Mouse (Mus musculus) forebrain, embryonic 12.5 days (tissue): ENCODE results near the gene Mfsd9. TPM values are rescaled to one million over a fixed set of nuclear protein-coding genes. Genes with fewer than 3 reads are reported as not detected.

Experiments used
- ATAC-seq: fragments of 200-750 bp; cut with Nextera tagmentation; 2 replicates; pipeline ENCODE4 v1.8.0; 2017; ENCODE audit warnings: moderate TSS enrichment; ENCODE audit not compliant: low FRiP score
- H3K27ac ChIP-seq: fragments of 300-500 bp; sonication (generic); 2 replicates; pipeline ENCODE4 v1.5.1; 2016; ENCODE audit warnings: mild to moderate bottlenecking
- H3K27me3 ChIP-seq: fragments of 300-500 bp; sonication (generic); 2 replicates; pipeline ENCODE4 v1.6.1; 2016; ENCODE audit warnings: mild to moderate bottlenecking
- H3K36me3 ChIP-seq: fragments of 300-500 bp; sonication (generic); replicated peaks from 2 replicates; pipeline ENCODE4 v1.6.1; 2016; ENCODE audit warnings: mild to moderate bottlenecking
- H3K4me1 ChIP-seq: fragments of 300-500 bp; sonication (generic); 2 replicates; pipeline ENCODE4 v1.6.1; 2016
- H3K4me2 ChIP-seq: fragments of 300-500 bp; sonication (generic); 2 replicates; pipeline ENCODE4 v1.6.1; 2016; ENCODE audit warnings: mild to moderate bottlenecking, moderate library complexity
- H3K4me3 ChIP-seq: fragments of 300-500 bp; sonication (generic); replicated peaks from 2 replicates; pipeline ENCODE4 v1.5.1; 2016; ENCODE audit warnings: mild to moderate bottlenecking
- H3K9ac ChIP-seq: fragments of 300-500 bp; sonication (generic); 2 replicates; pipeline ENCODE4 v1.6.1; 2016; ENCODE audit warnings: mild to moderate bottlenecking
- H3K9me3 ChIP-seq: fragments of 300-500 bp; sonication (generic); 2 replicates; pipeline ENCODE4 v1.6.1; 2016
- WGBS: fragments of 180-500 bp; shearing (Covaris S2); methylation state at CpG from one replicate; pipeline ENCODE4 v1.1.7; 2016; 5-methylcytosine and 5-hydroxymethylcytosine counted together
- polyA plus RNA-seq: library from polyadenylated mRNA; unstranded; fragments of >200 nt; fragmentation: Nextera tagmentation; extraction: Ambion mirVana; gene quantifications from 2 replicates; pipeline ENCODE4 v1.2.1, GENCODE M21; 2016

Gene Mfsd9
- polyA plus RNA-seq, 1 experiment from 2014 or later: 3.0 TPM

GRCm38 (mm10) chr1:40804118-40804517, 13.6 kb upstream of the Mfsd9 start:
- ATAC-seq: no peak
- H3K9me3 ChIP-seq: no peaks in the 10 kb centered on the region
- H3K4me1 ChIP-seq: no peaks in the 10 kb centered on the region
- no peak overlapping the region for H3K4me3 ChIP-seq
- H3K36me3 ChIP-seq: no peaks in the 10 kb centered on the region
- no peak overlapping the region for H3K9ac ChIP-seq
- WGBS: 91% methylated on average over 12 of the region's 12 CpGs
- H3K27ac ChIP-seq: no peak overlapping the region
- H3K27me3 ChIP-seq: no peaks in the 10 kb centered on the region
- H3K4me2 ChIP-seq: no peak overlapping the region

DNA sequence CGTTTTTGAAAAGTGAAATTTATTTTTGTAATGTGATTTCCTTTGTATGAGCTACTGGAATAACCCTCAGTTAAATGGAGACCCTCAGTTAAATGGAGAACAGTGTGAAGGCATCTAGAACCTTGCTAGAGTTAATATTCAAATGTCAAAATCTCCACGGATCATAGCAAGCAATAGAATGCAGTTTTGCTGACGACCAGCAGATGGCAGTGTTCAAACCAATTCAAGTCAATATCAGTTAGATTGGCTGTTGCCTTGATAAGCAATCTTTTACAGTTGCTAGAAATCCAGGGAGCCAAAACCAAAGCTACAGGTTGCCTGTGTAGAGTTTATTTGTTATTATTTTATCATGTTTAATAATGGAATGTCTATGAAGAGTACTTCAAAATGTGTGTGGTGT, 12.3 kb upstream of the Mfsd9 start:
- Histone ChIP-seq H3K27me3 (no peaks in the 10 kb centered on the region), H3K36me3 (no peaks in the 10 kb centered on the region), H3K4me3 (no peak overlapping the region), H3K9me3 (no peaks in the 10 kb centered on the region), H3K4me2 (no peak overlapping the region), H3K9ac (no peak overlapping the region), H3K4me1 (no peaks in the 10 kb centered on the region), H3K27ac (no peak overlapping the region)
- no peak for ATAC-seq
- WGBS: 32% methylated on average over 3 of the region's 3 CpGs

DNA sequence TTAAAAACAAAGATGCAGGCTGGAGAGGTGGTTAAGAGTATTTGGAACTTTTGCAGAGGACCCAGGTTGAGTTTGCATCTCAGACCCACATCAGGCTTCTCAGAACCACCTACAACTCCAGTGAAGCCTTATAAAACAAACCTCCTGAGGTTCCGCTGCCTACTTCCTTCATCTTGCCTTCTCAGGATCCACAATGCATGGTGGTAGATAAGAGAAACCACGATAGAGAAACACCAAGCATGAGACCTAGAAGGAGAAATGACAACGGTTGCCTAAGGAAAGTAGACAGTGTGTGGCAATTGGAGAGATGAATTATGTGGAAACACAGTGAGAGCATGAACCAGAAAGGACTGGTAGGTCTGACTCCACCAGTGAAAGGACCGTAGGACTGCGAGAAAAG, 10.4 kb upstream of the Mfsd9 start:
- no peaks in the 10 kb centered on the region for H3K27me3 ChIP-seq
- H3K4me3 ChIP-seq: no peak overlapping the region
- H3K9me3 ChIP-seq: no peaks in the 10 kb centered on the region
- H3K27ac ChIP-seq: no peak overlapping the region
- no peak for ATAC-seq
- 84% methylated on average over 5 of the region's 5 CpGs for WGBS
- no peak overlapping the region for H3K4me2 ChIP-seq
- no peaks in the 10 kb centered on the region for H3K36me3 ChIP-seq
- H3K4me1 ChIP-seq: no peaks in the 10 kb centered on the region
- no peak overlapping the region for H3K9ac ChIP-seq

DNA sequence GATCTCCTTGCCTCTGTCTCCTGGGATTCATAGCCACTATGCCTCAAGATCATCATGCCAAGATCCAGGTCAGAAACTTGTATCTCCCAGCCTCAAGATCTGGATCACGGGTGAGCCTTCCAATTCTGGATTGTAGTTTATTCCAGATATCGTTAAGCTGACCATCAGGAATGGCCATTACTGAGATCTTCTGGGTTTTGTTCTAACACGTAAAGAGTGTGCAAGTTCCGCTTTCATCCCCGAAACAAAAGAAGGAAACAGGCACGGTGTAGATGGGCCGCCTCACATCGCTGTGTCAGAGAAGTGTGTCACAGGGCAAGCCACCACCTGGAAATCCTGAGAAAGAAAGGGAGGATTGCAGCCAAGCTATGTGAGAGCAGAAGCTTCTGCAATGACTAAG, 8.6 kb upstream of the Mfsd9 start:
- 91% methylated on average over 8 of the region's 8 CpGs for WGBS
- Histone ChIP-seq H3K4me3 (no peak overlapping the region), H3K9ac (no peak overlapping the region), H3K4me2 (no peak overlapping the region), H3K36me3 (no peaks in the 10 kb centered on the region), H3K27ac (no peak overlapping the region), H3K4me1 (no peaks in the 10 kb centered on the region), H3K9me3 (no peaks in the 10 kb centered on the region), H3K27me3 (no peaks in the 10 kb centered on the region)
- ATAC-seq: no peak

- Histone ChIP-seq H3K4me3 (no peak overlapping the region), H3K36me3 (no peaks in the 10 kb centered on the region), H3K4me2 (no peak overlapping the region), H3K9me3 (no peaks in the 10 kb centered on the region), H3K27me3 (no peaks in the 10 kb centered on the region), H3K9ac (no peak overlapping the region), H3K27ac (no peak overlapping the region), H3K4me1 (no peaks in the 10 kb centered on the region)
- no peak; the same call in 1 of the 2 replicates for ATAC-seq
- 15% methylated on average over 5 of the region's 5 CpGs for WGBS
Observed at GRCm38 (mm10) chr1:40797348-40797747, 6.9 kb upstream of the Mfsd9 start.

- no peak for ATAC-seq
- no peak overlapping the region for H3K27ac ChIP-seq
- no peaks in the 10 kb centered on the region for H3K9me3 ChIP-seq
- no peak overlapping the region for H3K4me3 ChIP-seq
- no peak overlapping the region for H3K4me2 ChIP-seq
- no peaks in the 10 kb centered on the region for H3K27me3 ChIP-seq
- H3K9ac ChIP-seq: no peak overlapping the region
- no peaks in the 10 kb centered on the region for H3K36me3 ChIP-seq
- 88% methylated on average over 1 of the region's 1 CpGs for WGBS
- H3K4me1 ChIP-seq: 0 out of 2 replicates have a peak, but pooled peaks cover 4% of the 10 kb centered on the region
Observed at GRCm38 (mm10) chr1:40795508-40795907, 5.0 kb upstream of the Mfsd9 start.

GRCm38 (mm10) chr1:40789666-40790233, 737 bp downstream of the Mfsd9 start:
- H3K27me3 ChIP-seq: no peaks in the 10 kb centered on the region
- peaks cover 15% of the 10 kb centered on the region for H3K4me1 ChIP-seq
- WGBS: 13% methylated on average over 5 of the region's 5 CpGs
- no peaks in the 10 kb centered on the region for H3K36me3 ChIP-seq
- H3K27ac ChIP-seq: peak overlapping the region; percentile 56; the same call in 1 of the 2 replicates
- H3K4me3 ChIP-seq: peak overlapping the region; percentile 55
- H3K4me2 ChIP-seq: peak overlapping the region; percentile 71
- ATAC-seq: peak; percentile 68
- H3K9me3 ChIP-seq: no peaks in the 10 kb centered on the region
- peak overlapping the region; percentile 47; the same call in 1 of the 2 replicates for H3K9ac ChIP-seq

- Histone ChIP-seq H3K4me2 (no peak overlapping the region), H3K4me3 (no peak overlapping the region), H3K4me1 (peaks cover 15% of the 10 kb centered on the region), H3K9ac (no peak overlapping the region), H3K27me3 (no peaks in the 10 kb centered on the region), H3K27ac (no peak overlapping the region), H3K36me3 (no peaks in the 10 kb centered on the region), H3K9me3 (no peaks in the 10 kb centered on the region)
- 84% methylated on average over 6 of the region's 6 CpGs for WGBS
- no peak for ATAC-seq
Observed at GRCm38 (mm10) chr1:40788956-40789355, 1.5 kb downstream of the Mfsd9 start.

- H3K36me3 ChIP-seq: no peaks in the 10 kb centered on the region
- 89% methylated on average over 11 of the region's 11 CpGs for WGBS
- peaks cover 13% of the 10 kb centered on the region for H3K4me1 ChIP-seq
- H3K9me3 ChIP-seq: no peaks in the 10 kb centered on the region
- H3K27me3 ChIP-seq: no peaks in the 10 kb centered on the region
- H3K9ac ChIP-seq: no peak overlapping the region
- no peak overlapping the region for H3K27ac ChIP-seq
- no peak overlapping the region for H3K4me3 ChIP-seq
- ATAC-seq: no peak
- H3K4me2 ChIP-seq: no peak overlapping the region
Observed at GRCm38 (mm10) chr1:40785876-40786445, 4.5 kb downstream of the Mfsd9 start.

- H3K9me3 ChIP-seq: 0 out of 2 replicates have a peak, but pooled peaks cover 4% of the 10 kb centered on the region
- H3K36me3 ChIP-seq: peaks cover 7% of the 10 kb centered on the region
- no peaks in the 10 kb centered on the region for H3K27me3 ChIP-seq
- no peak for ATAC-seq
- no peak overlapping the region for H3K4me3 ChIP-seq
- 96% methylated on average over 9 of the region's 9 CpGs for WGBS
- H3K27ac ChIP-seq: no peak overlapping the region
- H3K4me1 ChIP-seq: peaks cover 3% of the 10 kb centered on the region; the same call in 1 of the 2 replicates
- no peak overlapping the region for H3K9ac ChIP-seq
- H3K4me2 ChIP-seq: no peak overlapping the region
Observed at GRCm38 (mm10) chr1:40784306-40784705, 6.2 kb downstream of the Mfsd9 start.

GRCm38 (mm10) chr1:40783450-40783849, 7.0 kb downstream of the Mfsd9 start:
- H3K27ac ChIP-seq: no peak overlapping the region
- H3K4me1 ChIP-seq: no peaks in the 10 kb centered on the region
- peaks cover 16% of the 10 kb centered on the region for H3K36me3 ChIP-seq
- peaks cover 13% of the 10 kb centered on the region; the same call in 1 of the 2 replicates for H3K9me3 ChIP-seq
- H3K27me3 ChIP-seq: no peaks in the 10 kb centered on the region
- H3K4me2 ChIP-seq: no peak overlapping the region
- no peak for ATAC-seq
- no peak overlapping the region for H3K9ac ChIP-seq
- H3K4me3 ChIP-seq: no peak overlapping the region
- WGBS: 93% methylated on average over 7 of the region's 7 CpGs

DNA sequence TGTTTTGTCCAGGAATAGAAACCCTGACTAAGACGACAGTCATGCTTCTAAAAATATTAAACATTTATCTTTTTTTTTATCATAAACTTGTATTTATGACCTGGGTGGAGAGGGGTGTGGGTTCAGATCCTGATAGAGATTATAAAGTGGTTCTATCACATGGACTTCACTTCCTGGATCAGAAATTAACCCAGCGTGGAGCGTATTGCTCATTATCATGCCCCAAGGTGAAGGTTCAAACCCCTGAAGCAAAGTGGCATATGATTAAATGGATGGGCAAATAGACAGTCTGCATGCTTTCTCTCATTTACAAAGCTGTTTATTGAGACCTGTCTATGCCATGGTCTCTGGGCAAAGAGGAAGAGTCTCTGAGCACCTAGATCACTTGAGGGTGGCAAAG, 13.7 kb downstream of the Mfsd9 start:
- 92% methylated on average over 3 of the region's 3 CpGs for WGBS

DNA sequence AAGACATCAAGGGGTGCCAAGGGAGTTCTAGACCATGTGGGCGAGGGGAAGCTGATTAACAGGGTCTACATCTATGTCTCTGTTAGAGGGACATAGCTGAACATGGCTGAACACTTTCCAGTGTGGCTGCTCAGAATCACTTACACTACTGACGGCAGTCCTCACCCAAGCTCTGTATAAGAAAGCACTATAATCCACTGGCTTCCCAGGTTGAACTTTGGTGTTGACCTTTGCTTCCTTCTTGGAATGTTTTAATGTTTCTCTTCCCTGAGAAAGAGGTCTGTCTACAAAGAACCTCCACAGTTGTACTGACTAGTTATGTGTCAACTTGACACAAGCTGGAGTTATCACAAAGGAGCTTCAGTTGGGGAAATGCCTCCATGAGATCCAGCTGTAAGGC, 14.4 kb downstream of the Mfsd9 start:
- H3K4me3 ChIP-seq: no peak overlapping the region
- H3K27ac ChIP-seq: no peak overlapping the region
- H3K4me1 ChIP-seq: no peaks in the 10 kb centered on the region
- H3K27me3 ChIP-seq: no peaks in the 10 kb centered on the region
- H3K36me3 ChIP-seq: peaks cover 16% of the 10 kb centered on the region
- WGBS: 83% methylated on average over 2 of the region's 2 CpGs
- no peak for ATAC-seq
- no peak overlapping the region for H3K9ac ChIP-seq
- peaks cover 13% of the 10 kb centered on the region; the same call in 1 of the 2 replicates for H3K9me3 ChIP-seq
- no peak overlapping the region for H3K4me2 ChIP-seq

More for the DNA sequence above, 13.7 kb downstream of the Mfsd9 start:
- peaks cover 16% of the 10 kb centered on the region for H3K36me3 ChIP-seq
- no peak overlapping the region for H3K9ac ChIP-seq
- H3K27ac ChIP-seq: no peak overlapping the region
- no peak overlapping the region for H3K4me2 ChIP-seq
- no peak for ATAC-seq
- no peaks in the 10 kb centered on the region for H3K27me3 ChIP-seq
- H3K9me3 ChIP-seq: peaks cover 13% of the 10 kb centered on the region; the same call in 1 of the 2 replicates
- H3K4me3 ChIP-seq: no peak overlapping the region
- H3K4me1 ChIP-seq: no peaks in the 10 kb centered on the region
